Mouse (Mus musculus): ENCODE data around the gene Rai1.

Rai1 gene

DNA sequence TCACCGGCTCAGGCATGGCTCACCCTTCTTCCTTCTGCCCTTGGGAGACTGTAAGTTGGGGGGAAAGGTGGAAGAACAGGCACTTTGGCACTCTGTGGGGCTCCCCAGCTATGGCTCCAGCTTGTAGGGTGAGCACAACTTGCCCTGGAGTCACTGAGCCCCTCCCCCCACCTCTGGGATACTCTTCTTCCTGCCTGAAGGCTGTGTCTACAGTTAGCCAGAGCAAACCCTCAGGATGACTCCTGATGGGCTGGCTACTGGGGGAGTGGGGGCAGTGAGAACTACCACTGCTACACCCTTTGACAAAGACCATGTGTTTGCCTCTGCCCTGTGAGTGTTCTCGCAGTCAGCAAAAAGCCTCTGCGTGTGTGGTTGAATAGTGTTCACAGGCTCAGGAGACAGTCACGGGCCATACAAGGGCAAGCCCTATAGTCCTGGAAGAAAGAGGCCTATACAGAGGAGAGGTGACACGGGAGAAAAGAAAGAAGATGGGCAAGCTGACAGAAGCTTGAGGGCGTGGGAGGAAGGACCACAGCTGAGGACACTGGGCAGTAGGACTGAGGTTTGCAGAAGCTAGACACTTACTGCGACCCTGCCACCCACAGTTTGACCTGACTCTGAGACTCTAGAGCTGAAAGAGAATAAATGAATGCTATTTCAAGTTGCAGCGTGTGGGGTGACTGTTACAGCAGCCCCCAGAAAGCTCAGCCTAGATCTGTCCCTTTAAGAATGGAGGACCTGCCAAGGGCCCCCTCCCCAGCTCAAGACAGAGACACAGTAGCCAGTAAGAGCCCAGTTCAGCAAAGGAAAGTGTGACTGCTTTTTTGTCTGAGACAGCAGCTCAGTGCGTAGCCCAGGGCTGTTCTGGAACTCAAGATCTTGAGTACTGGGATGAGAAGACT, 9.7 kb upstream of the Rai1 start:
- DNase-seq (ENCODE audit: low read depth, low spot score), result no peak

DNA sequence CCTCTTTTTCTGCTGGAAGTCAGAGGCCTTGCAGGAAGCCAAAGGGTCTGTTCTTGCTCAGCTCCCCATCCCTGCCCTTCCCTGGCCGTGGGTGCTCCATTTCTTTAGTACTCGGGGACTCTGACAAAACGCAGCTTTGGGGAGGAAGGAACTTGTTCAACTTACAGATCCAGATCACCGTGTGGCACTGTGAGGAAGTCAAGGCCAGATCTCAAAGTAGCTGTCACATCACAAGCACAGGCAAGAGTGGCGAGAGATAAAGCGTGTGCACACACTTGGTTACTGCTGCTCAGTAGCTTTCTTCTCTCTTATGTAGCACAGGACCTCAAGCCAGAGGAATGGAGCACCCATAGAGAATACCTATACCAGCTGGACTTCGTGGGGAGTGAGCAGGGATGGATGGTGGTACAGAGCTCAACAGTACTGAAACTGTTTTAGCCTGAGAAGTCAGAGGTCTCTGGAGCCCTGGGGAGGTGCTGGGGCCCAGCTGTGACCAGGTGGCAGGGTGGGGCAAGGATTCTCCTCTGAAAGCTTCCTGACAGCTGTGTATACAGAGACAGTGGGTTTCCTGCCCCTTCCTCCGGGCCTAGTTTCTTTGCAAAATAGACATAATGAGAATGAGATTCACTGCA, 5.1 kb upstream of the Rai1 start:
- DNase-seq (ENCODE audit: low read depth, low spot score), result no peak

DNA sequence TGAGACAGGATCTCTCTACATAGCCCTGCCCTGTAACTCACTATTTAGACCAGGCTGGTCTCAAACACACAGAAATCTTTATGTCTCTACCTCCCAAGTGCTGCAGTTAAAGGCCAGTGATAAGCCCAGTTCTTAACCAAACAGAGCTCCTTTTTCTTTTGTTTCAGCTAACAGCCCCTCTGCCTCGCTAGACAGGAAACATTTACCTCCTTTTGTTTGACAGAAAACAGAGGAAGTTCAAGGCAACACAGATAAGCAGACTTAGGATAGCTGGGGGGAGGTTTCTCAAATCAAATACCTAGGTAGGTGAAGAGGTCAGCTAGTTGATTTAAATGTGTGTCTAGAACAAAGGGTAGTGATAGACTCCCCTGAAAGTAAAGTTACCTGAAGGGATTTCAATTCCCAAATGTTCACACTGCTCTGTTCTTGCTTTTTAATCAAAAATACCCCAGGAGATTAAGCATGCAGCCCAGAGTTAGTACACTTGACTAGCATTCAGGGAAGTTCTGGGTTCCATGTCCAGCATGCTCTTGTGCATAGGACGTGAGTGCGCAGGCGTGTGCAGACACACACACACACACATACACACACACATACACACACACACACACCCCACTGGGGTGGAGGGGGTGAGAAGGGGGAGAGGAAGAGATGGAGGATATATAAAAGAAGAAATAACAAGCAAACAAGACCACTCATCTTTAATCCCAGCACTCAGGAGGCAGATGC, 3.8 kb upstream of the Rai1 start:
- no peak for DNase-seq (ENCODE audit: low read depth, low spot score)

DNA sequence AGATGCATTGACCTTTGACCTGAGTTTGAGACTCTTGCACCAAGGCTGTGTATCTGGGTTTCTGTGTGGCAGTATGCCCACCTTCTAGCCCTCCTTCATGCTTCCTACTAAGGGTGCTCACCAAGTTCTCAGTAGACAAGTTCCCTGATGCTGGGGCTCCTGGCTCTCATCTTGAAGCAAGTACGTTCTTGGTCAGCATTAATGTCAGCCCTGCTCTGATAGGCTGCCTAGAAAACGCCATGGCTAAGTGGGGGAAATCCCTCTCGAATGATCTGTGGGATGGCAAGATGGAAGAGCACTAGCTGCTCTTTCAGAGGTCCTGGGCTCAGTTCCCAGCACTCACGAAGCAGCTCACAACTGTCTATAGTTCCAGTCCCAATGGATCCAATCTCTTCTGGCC, 2.8 kb upstream of the Rai1 start:
- no peak for DNase-seq (ENCODE audit: low read depth, low spot score)

DNA sequence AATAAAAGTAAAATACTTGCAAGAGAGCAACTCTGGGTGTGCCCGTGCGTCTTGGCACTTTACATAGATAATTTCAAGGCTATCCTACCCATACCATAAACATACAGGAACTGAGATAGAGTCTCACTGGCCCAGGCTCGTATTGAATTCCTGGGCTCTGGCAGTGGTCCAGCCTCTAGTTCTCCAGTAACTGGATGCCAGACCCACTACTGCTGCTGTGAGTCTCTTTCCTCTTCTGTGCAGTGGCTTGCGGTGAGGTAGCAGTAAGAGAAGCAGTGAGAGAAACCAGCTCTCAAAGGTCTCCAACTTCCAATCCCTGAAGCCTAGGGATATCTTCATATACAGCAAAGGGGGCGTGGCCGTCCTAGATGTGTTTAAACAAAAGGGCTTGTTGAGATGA, 2.1 kb upstream of the Rai1 start:
- DNase-seq (ENCODE audit: low read depth, low spot score), result no peak

DNA sequence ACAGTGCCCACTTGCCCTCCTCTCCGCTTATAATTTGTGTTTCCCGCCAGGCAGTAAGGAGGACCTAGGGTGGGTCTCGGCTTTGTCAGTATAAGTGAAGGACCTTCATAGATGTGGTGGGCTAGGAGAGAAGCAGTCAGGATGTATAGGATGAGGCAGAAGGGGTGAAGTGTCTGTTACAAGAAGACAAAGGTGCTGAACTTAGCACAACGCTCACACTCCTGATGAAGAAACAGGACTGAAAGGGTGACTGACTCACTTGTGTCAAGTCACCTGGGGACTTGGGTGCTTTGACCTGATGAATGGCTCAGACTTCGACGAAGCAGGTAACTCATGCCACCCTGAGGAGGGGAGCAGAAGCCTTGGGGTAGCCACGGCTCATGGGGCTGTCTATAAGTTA, 1.2 kb upstream of the Rai1 start:
- no peak for DNase-seq (ENCODE audit: low read depth, low spot score)

DNA sequence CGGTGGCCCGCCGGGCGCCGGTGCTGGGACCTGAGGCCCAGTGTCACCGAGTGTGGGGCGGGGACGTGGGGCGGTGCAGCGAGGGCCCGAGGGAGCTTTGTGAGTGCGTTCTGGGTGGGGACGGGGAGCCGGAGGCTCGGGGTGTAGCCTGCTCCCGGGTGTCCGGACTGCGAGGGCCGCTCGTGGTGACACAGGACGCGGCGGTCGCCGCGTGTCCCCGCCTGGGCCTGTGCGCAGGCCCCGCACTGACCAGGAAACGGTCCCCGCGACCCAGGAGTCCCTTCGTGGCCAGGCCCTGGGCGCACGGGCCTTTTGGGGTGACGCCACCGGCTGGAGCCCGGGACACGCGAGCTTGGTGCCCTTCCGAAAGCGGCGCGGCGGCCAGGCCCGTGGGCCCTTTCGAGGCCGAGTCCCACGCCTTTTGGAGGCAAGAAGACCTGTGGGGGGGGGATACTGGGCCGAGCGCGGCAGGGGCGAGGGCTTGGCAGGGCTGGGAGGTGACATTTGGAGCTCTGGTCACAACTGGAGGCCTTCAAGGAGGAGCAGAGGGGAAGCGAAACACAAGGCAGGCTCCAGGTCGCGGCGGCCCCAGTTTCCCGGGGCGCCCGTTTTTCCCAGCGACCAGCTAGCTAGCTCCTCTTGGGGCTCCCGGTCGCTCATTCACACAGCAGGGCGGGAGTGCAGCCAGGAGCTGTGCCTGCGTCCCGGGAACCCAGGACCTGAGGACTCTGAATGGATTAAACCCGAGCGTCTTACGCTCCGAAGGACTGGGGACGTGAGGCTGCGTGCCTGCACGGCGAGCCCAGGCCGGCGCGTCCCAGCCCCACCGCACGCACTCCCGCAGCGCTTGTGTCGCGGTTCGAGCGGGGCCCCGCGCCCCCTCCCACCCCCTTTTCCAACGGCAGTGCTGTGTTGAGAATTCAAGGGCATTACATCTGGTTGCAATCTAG, 1.1 kb downstream of the Rai1 start:
- DNase-seq (ENCODE audit: low read depth, low spot score), result no peak

DNA sequence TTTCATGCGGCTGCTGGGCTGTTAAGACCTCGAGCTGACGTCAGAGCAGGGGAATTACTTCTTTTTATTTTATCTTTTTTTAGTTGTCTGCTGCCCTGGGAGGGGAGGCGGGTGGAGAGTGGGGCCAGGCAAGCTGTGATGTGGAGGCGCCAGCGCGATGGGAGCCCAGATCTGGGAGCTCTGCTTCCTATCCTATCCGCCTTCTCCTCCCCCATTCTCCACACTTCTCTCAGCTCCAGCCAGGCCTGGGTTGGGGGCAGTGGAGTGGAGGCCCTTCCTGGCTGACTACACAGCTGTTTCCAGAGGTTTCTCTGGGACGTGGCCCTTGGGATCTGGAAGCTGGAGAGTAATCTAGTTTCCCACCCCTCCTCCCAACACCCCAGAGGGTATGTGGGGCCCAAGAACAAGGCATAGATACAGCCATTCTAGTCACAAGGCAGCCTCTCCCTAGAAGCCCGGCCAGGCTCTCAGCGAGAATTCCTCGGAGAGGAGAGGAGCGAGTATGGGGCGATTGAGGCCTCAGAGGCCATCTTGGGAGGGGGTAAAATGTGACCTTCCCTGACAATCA, 1.8 kb downstream of the Rai1 start:
- DNase-seq (ENCODE audit: low read depth, low spot score), result peak; percentile 82

DNA sequence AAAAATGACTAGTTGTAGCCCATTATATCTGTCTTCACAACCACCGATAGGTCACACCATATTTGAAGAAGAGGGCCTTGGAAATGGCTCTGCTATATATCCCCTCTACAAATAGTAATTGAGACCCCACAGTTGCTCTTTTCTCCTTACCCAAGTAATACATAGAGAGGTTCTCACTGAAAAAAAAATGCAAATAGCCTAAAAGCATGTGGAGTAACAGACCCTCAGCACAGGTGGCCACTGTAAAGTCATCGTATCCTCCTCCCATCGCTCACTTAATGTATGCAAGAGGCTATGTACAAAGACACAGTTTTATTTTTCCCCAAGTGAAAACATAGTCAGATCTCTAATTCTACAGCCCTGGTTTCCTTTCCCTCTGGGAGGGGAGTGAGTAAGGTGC, 2.6 kb downstream of the Rai1 start:
- no peak for DNase-seq (ENCODE audit: low read depth, low spot score)

DNA sequence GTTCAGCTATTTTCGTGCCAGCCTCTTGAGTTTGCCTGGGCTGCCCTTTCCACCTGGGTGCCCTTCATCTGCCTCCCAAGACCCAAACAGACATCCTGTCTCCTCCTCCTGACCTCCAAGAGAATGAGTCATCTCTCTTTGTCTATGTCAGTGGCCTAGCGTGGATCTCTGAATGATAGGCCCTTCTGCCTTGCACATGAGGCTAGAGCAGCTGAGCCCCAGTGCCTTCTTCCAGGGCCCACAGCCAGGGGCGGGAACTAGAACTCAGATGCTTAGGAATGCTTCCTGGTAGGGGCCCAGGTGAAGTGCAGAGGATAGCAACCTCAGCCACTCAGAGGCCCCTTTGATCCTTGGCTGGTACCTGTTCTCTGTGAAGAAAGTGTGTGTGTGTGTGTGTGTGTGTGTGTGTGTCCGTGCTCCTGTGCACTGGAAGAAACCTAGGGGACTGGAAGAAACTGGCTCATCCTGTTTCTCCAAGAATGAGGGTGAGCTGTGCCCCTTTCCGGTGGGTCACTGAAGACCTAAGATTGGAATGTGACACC, 3.9 kb downstream of the Rai1 start:
- no peak for DNase-seq (ENCODE audit: low read depth, low spot score)

- DNase-seq (ENCODE audit: low read depth, low spot score), result no peak
Measured at GRCm38 (mm10) chr11:60110386-60110785, 5.6 kb downstream of the Rai1 start.

- DNase-seq (ENCODE audit: low read depth, low spot score), result no peak
Measured at GRCm38 (mm10) chr11:60111576-60111975, 6.8 kb downstream of the Rai1 start.

GRCm38 (mm10) chr11:60113624-60114023, 8.8 kb downstream of the Rai1 start:
- no peak for DNase-seq (ENCODE audit: low read depth, low spot score)

GRCm38 (mm10) chr11:60114296-60115023, 9.6 kb downstream of the Rai1 start:
- peak; percentile 74 for DNase-seq (ENCODE audit: low read depth, low spot score)

DNA sequence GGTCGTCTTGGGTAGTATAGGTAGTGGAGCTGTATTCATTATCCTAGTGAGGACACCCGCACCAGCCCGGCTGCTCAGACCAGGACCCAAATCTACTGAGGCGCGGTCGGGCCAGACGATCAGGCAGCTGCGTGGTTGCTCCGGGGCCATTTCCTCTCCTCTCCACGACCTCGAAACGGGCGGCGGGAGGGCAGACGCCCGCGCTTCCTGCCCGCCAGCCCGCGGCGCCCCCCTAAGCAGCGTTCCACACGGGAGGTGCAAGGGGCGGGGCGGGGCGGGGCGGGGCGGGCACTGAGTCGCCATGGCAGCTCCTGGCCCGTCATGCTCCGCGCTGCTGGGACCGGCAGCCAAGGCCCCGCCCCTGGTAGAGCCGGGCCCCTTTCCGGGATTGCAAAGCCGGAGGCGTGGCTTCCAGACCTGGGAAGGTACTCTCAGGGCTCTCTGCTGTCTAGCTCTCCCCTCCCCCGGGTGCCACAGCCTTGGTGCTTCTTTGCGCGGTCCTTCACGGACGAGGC, 10.3 kb downstream of the Rai1 start:
- peak; percentile 83 for DNase-seq (ENCODE audit: low read depth, low spot score)

GRCm38 (mm10) chr11:60115638-60116276, 10.9 kb downstream of the Rai1 start:
- no peak for DNase-seq (ENCODE audit: low read depth, low spot score)

- no peak for DNase-seq (ENCODE audit: low read depth, low spot score)
Measured at GRCm38 (mm10) chr11:60120586-60121262, 15.9 kb downstream of the Rai1 start.

DNA sequence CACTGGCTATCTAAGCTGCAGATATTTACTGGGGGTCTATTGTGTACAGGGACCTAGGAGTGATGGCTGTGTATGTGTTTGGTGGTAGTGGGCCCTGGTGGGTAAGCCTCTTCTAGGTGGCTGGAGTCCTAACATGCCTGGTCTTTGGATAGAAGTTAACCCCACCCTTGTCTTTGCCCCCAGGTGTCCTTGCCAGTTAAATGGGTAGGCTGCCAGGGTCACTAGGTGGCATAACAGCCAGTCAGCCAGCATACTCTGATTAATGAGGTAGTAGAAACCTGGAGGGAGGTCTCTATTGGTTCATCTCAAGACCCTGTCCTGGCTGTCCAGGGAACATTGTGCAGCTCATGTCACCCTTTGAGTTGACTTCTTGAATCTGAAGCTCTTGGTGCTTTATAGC, 17.8 kb downstream of the Rai1 start:
- DNase-seq (ENCODE audit: low read depth, low spot score), result no peak

- no peak for DNase-seq (ENCODE audit: low read depth, low spot score)
Measured at GRCm38 (mm10) chr11:60127048-60127447, 22.2 kb downstream of the Rai1 start.

All from forelimb bud, embryonic 11.5 days (tissue).